Mouse (Mus musculus) spleen, postnatal 14 days (tissue): Measurements from ENCODE around the gene Ergic1.
A peak's percentile ranks its signal among the peaks of the same experiment; 100 is the strongest.

Experiments
- DNase-seq, 2 experiments: peaks; one replicate each; pipeline ENCODE4 v3.0.0; 2021 to 2022; ENCODE audit warnings: low spot score in 2 of 2

The Ergic1 gene

DNA sequence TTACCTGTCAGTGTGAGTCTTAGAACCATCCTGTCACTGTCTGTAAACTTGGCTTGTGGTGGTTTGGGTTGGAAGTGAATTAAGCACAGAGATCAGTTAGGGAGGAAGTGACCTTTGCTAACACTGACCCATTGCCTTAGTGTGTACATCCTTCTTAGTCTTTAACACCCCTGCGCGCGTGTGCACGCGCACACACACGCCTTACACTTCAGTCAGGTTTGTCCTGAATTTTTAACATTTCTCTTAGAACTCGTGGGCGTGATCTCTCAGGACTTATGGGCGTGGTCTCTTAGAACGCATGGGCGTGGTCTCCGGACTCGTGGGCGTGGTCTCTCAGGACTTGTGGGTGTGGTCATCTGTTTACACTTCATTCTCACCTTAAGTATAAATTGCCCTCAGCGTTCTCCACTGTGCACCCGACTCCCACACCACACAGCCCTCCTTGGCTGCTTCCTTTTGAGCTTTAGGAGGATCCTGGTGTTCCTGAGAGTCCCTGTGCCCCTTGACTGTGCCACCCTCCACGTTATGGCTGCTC, 39.7 kb downstream of the Ergic1 start:
- peak in 1 of 2 experiments; percentile 32 for DNase-seq

DNA sequence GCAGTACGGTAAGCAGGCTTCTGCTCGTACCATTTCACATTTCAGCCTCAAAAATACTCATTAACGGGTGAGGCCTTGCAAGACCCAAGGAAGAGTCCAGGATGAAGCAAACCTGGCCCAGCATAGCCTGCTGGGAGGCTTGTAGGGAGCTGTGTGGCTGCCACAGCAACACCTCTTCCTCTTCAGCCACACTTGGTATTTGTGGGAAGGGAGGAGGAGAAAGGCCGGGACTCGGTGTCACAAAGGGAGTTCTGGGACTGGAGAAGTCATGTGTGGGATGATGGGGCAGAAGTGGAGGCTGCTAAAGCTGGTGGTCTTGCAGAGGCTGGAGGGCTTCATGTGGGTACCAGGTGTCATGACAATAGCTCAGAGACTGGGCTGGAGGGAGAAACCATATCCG, 40.2 kb downstream of the Ergic1 start:
- DNase-seq = no peak

- DNase-seq = no peak
These were observed 40.6 kb downstream of the Ergic1 start for GRCm38 (mm10) chr17:26601926-26602325.

GRCm38 (mm10) chr17:26602371-26602885, 41.1 kb downstream of the Ergic1 start:
- DNase-seq = no peak

GRCm38 (mm10) chr17:26603311-26603710, 42.0 kb downstream of the Ergic1 start:
- no peak for DNase-seq

GRCm38 (mm10) chr17:26605636-26606035, 44.3 kb downstream of the Ergic1 start:
- no peak for DNase-seq

- no peak for DNase-seq
These were observed 45.2 kb downstream of the Ergic1 start for GRCm38 (mm10) chr17:26606516-26606915.

GRCm38 (mm10) chr17:26608348-26608747, 47.1 kb downstream of the Ergic1 start:
- DNase-seq = no peak

GRCm38 (mm10) chr17:26608877-26609276, 47.6 kb downstream of the Ergic1 start:
- DNase-seq = no peak

DNA sequence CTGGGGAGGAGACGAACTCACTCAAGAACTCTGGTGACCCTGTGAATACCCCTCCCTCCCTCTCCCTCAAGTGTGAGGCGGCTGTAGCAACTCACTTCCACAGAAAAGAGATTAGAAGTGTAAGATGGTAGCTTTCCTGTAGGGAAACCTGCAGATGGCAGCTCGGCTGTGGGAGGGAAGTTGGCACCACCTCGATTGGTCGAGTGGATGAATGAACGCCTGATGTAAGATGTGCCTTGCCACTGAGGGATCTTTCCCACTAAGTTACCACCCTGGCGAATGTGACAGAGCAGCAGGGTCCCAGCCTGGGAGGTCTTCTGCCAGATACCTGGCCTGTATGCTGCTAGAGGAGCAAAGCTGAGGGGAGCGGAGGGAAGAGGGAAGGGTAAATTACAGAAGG, 48.5 kb downstream of the Ergic1 start:
- no peak for DNase-seq

GRCm38 (mm10) chr17:26611328-26611727, 50.0 kb downstream of the Ergic1 start:
- DNase-seq = no peak

- DNase-seq = no peak
These were observed 50.6 kb downstream of the Ergic1 start for GRCm38 (mm10) chr17:26611918-26612317.

GRCm38 (mm10) chr17:26614286-26614685, 53.0 kb downstream of the Ergic1 start:
- no peak for DNase-seq

GRCm38 (mm10) chr17:26614708-26615486, 53.6 kb downstream of the Ergic1 start:
- DNase-seq = no peak

DNA sequence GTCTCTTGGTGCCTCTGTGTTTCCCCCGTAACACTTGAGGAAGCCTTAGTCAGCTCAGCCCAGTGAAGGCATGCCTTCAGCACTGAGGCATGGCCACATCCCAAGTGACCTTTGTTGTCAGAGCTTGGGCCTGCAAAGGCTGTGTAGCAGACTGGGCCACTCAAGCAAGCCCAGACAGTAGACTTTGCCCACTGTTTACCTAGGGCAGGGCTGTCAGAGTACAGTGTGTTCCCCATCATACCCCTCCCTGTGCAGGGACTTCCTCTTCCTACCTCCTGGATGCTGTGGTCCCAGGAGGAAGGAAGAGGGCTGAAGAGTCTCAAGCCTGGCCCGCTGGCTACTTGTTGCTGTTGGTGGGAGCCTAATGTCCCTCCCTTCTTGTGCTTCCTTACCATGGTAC, 55.4 kb downstream of the Ergic1 start:
- no peak for DNase-seq

DNA sequence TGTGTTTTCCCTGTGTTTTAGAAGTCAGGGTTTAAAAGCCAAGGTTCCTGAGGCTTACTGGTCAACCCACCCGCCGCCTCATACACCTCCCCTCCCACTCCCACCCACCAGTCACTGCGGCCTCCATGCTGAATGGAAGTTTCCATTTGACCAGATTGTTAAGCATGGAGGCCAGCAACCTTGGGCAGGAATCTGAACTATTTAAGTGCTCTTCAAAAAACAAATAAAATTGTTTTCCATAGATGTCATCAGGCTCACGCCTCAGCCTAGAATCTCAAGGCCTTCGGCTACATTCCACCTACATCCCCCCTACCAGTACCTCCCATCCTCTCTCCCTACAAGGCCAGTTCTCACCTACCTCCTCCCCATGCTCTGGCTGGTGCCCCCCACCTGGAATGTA, 57.2 kb downstream of the Ergic1 start:
- no peak for DNase-seq

GRCm38 (mm10) chr17:26619577-26619976, 58.3 kb downstream of the Ergic1 start:
- DNase-seq = no peak

DNA sequence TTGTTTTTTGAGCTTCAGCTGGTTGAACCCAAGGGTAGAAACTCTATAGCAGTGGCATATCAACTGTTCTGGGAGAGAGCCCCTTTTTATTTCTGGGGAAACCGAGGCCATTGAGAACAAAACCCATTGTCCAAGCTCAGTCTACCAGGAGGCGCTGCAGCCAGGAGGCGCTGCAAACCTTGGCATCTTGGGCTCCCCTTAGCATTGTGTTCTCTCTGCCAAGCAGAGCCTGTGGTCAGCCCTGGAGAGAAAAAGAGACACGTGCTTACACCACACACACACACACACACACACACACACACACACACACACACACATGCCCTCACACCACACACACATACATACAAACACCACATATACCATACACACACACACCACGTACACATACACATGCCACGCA, 59.0 kb downstream of the Ergic1 start:
- DNase-seq = no peak

DNA sequence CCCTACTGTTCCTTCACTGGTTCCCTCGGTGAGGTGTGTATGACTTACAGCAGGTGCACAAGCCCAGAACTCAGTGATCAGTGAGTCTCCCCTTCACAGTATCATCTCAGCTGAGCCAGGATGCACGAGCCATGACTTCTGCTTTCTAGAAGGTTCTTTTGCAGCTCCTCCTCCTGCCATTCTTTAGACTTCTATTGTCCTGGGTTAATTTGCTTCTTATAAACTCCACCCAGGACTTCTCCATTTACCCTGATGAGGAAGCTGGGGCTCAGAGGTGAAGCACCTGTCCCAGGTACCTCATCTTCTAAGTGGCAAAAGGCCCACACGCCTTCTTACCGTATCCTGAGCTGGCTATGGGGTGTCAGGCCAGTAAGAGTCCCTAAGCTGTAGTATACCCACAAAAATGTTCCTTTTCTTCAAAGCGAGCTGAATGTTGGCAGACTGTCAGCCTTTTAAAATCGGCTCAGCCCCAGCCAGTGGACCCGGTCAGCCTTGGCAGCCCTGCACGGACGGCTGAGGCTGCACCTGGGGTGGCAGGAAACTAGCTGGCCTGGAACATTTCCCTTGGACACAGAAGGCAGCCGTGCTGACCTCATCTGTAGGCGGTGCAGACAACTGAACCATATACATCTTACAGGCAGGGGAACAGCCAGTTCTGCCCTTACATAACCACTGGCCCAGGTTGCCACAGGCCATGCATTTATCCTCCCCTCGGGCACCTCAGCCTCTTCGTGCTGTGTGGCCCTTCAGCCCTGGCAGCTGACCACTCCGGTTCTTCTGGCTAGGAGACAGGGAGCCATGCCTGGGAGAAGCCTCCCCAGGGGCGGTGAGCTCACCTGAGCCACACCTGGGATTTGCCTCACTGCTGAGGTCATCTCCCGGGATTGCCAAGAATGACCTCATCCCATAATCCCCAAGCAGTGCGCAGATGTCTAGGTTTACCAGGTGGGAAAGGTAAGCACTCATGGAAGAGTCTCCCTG, 59.8 kb downstream of the Ergic1 start:
- DNase-seq = peak; percentile 15 to 18

GRCm38 (mm10) chr17:26621912-26622311, 60.6 kb downstream of the Ergic1 start:
- DNase-seq = no peak

GRCm38 (mm10) chr17:26623991-26624390, 62.7 kb downstream of the Ergic1 start:
- DNase-seq = no peak

DNA sequence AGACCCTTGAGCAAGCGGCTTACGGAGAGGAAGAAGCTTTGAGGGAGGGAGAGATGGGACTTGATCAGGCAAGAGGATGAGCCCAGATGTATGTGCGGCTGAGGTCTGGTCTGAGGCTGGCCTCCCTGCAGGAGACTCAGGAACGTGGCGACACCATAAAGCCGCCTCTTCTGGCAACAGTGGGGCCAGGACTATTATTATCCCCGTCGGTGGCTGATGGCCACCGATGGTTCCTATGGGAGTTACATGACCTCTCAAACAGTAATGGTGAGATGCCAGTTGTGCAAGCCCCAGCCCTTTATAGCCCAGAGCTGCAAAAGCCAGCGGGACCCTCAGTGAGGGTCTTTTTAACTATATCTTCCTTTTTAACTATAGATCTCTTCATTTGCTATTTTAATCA, 63.7 kb downstream of the Ergic1 start:
- DNase-seq = no peak
